Mouse (Mus musculus) gastrocnemius, postnatal 4 days (tissue): ENCODE data around the gene Plekho1. TPM values are rescaled to one million over a fixed set of nuclear protein-coding genes. Genes with fewer than 3 reads are reported as not detected.
"Not testable (repeated sequence)": the region's sequence is repeated elsewhere in the genome, so short reads cannot be mapped to it uniquely, and the experiment has no call there.

Experiments
- DNase-seq, 2 experiments: peaks; one replicate each; pipeline ENCODE4 v3.0.0; 2021 to 2022; ENCODE audit warnings: low spot score in 2 of 2, mixed read lengths in 2 of 2
- long read RNA-seq, 2 experiments: library from polyadenylated mRNA; stranded (forward); transcript quantifications; one replicate each; pipeline ENCODE4 v2.0.0; 2021
- total RNA-seq, 2 experiments: library from RNA; stranded (reverse); gene quantifications; 2 replicates each; pipeline ENCODE4 v1.2.3; 2021

Gene Plekho1
- total RNA-seq: 10 to 100 TPM; 94.2 to 97.4 TPM
- long read RNA-seq, experiment 1, transcript Plekho1-201 (6 exons, 1,931 nt): major isoform, 22 of 38 reads
- long read RNA-seq, experiment 1, partial matches to known transcripts: 1 of 38 reads
- long read RNA-seq, experiment 1, other reads (novel, unspliced or antisense): 11 of 38 reads
- long read RNA-seq, experiment 2, transcript Plekho1-201 (6 exons, 1,931 nt): major isoform, 19 of 28 reads
- long read RNA-seq, experiment 2, partial matches to known transcripts: 2 of 28 reads
- long read RNA-seq, experiment 2, other reads (novel, unspliced or antisense): 4 of 28 reads

DNA sequence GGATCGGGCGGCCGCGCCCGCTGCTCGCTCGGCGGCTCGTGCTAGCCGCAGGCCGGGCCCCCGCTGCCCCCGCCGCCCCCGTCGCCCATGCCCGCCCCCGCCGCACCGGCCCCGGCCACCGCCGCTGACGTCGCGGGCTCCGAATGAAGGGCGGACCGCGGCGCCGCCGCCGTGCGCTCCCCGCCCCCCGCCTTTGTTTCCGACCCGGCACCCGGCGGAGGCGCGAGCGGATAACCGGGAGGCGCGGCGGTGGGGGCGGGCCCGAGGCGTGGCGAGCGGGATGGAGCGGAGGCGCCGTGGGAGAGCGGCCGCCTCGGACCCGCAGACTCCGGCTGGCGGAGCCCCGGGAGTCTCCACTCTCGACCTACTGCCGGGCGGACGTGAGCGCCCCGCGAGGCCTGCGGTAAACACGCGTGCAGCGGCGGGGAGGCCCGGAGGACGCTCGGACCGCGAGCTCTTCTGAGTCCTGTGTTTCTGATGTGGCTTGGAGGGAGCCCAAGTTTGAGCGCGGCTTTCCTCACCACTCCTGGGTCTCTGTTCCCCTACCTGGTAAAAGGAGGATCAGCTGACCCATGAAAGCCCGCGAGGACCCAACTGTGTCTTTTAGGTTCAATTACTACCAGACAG lies at the start of gene Plekho1:
Gene Plekho1, minus strand, starts transcription at position 200 of the 627 bp plus-strand sequence.
- DNase-seq: peak; percentile 44 to 72

DNA sequence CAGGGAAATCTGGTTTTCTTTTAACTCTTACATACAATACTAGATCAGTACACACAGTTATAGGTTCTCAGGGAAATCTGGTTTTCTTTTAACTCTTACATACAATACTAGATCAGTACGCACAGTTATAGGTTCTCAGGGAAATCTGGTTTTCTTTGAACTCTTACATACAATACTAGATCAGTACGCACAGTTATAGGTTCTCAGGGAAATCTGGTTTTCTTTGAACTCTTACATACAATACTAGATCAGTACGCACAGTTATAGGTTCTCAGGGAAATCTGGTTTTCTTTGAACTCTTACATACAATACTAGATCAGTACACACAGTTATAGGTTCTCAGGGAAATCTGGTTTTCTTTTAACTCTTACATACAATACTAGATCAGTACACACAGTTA lies 48.8 kb upstream of the Plekho1 start:
- not testable (repeated sequence) for DNase-seq

DNA sequence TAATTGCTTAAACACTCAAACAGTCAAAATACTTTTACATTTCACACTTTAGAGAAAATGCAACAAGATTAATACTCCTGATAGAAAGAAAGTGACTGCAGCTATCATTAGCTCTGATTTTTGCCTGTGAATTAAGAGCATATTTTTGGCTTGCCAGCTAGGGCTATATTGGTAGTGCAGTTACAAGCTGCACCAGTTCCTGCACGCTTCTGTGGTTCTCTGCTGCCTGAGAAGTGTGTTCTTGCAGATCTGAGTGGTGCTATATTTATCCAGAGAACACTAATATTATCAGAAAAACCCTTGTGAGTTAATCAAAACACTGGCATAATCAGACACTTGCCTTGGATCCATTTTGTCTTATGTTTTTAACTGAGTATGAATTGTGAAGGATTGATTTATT lies 47.3 kb upstream of the Plekho1 start:
- DNase-seq: no peak

DNA sequence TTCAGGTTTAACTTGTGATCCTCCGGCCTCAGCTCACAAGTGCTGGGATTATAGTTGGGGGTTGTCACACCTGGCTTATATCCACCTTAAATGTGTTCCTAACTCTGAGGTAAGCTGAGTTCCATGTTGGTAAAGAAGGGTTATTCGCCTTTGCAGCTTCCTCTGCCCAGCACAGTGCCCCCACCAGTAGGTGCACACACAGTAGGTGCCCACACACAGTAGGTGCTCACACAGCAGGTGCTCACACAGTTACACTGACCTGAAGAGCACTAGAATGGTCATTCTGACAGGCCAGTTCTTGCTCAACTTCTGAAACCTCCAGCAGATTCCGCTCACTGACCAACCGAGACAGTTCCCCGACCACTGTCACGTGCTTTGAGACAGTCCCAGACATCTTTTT lies 45.3 kb upstream of the Plekho1 start:
- DNase-seq: no peak

DNA sequence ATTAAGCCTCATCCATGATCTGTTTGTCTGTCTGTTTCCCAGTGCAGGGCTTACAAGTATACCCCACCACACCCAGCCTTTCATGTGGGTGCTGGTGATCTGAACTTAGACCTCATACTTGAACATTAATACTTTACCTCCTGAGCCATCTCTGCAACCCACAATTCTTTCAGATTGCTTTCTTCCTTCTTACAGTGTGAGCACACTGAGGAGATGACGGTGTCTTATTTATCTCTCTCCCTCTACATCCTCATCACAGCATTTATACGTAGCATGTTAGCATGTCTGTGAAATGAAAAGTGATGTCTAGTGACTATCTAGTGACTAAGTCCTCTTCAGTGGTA lies 44.8 kb upstream of the Plekho1 start:
- no peak for DNase-seq

DNA sequence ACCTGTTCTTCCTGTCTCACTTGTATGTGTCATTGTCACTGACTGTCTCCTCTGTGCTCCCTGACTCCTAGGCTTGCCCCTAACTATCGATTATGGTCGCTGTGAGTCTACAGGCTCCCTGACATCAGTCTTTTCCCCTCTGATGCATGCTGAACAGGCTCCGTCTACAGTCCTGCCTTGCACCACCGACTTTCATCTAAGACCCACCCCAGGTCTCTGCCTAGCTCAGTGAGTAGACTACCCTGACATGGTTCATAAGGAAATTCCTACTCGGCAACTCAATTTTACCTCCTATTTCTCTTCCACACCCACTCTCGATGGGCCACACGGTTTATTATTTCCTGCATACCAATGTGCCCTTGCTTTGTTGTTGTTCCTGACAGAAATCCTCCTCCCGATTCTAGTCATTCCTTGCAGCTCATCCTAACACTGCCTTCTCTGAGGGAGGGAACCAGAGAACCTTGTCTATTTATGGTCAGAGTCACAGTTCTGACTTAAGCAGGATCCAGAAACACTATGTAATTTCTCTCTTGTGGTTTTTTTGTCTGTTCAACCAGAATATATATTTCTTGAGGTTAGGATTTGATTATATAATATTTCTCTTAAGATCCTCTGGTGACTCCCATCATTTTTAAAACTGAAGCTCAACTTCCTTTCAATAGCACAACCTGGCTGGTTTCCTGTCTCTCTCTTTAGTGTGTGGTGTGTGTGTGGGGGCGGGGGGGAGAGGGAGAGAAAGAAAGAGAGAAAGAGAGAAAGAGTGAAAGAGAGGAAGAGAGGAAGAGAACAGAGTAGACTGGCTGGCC lies 44.3 kb upstream of the Plekho1 start:
- DNase-seq: no peak

DNA sequence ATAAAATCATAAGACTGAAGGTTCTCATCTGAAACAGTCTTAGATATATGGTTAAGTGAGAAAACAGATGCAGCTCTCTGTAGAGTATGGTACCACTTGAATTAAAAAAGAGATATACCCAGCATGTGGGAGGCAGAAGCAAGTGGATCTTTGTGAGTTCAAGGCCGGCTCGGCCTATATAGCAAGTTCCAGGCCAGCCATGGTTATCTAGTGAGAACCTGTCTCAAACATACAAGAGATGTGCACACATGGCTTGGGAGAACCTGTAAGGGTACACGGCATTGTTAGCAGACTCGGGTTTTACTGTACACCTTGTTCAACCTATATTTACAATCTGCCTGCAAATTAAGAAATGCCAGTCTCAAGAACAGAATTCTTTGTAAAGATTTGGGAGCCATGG lies 43.0 kb upstream of the Plekho1 start:
- no peak for DNase-seq

DNA sequence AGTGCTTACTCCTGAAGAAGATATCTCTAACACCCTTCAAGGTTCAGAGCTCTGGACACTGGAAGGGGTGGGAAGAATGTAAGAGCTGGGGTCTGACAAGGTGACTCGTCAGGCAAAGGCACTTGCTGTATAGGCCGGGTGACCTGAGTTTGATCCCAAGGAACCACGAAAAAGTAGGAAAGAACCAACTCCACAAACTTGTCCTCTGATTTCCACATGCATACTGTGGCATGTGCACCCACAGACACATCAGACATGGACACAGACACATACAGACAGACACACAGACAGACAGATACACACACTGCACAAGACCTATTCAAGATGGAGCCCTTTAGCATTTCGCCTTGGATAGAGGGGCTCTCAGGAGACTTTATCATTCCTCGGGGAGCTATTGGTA lies 42.4 kb upstream of the Plekho1 start:
- DNase-seq: no peak

DNA sequence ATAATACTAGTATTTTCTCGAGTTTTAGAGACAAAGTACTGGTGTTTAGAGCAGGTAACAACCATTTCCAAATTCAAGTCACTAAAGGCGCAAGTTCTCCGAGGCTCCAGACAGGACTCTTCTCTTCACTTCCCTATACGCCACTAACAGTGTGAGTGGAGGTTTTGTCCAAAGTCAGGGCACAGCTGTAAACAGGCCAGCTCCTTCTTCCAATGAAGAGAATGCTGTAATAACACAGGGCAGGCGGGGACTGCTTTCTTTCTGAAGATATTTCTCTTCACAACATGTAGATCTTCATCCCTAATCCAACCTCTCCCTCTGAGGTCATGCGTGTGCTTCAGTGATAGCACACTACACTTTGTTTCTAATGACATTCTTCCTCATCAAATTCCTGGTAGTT lies 41.0 kb upstream of the Plekho1 start:
- no peak for DNase-seq

DNA sequence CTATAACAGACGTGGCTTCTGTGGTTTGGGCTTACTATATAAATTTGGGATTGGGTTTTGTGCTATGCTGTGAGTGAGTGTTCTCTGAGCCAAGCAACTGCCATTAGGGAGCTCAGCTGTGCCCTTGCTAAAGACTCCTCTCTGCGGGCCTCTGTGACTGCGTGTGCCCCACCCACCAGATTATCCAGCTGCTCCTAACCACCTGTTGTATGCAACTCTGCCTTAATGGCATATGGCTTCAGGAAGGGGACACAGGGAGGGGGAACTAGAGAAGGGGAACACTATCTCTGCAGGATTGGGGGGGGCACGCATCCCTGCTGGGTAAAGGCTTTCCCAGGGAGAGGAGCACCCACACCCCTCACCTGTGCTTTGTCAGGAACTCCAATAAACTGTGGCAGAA lies 37.2 kb upstream of the Plekho1 start:
- DNase-seq: no peak

DNA sequence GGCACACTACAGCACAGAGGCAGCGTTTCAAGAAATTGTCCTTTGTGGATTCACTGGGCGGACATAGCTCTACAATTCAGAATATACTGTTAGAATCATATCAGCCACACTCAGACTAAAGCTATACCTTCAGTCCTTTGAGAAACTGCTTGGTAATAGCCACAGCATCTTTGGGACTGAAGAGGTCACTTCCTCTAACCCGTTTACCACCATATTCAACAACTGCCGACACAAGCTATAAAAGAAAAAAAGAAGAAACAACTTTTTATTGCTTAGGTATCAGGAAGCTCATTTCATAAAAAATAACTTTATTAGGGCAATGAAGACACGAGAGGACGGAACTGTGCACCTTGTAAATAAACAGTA lies 36.8 kb upstream of the Plekho1 start:
- DNase-seq: no peak

DNA sequence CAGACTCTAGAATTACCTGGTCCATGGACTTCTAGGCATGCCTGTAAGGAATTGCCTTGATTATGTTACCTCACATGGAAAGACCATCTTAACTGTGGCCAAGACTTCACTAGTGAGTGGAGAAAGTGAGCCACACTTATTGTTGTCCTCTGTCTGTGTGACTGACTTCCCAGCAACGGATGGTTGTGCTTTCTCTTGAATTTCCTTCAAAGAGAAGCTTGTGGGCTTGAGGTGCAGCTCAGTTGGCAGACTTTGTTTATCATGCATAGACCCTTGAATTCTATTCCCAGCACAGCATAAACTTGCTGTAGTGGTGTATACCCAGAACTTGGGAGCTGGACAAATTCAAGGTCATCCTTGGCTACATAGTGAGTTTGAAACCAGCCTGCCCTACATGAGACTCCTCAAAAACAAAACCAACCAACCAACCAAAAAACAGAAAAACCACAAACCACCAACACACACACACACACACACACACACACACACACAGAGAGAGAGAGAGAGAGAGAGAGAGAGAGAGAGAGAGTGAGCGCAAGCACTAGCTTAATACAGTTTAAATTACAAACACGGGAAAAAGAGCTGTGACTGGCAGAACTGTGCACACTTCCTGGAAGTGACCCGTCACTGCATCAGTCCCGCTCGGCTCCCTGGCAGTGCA lies 36.3 kb upstream of the Plekho1 start:
- no peak for DNase-seq

DNA sequence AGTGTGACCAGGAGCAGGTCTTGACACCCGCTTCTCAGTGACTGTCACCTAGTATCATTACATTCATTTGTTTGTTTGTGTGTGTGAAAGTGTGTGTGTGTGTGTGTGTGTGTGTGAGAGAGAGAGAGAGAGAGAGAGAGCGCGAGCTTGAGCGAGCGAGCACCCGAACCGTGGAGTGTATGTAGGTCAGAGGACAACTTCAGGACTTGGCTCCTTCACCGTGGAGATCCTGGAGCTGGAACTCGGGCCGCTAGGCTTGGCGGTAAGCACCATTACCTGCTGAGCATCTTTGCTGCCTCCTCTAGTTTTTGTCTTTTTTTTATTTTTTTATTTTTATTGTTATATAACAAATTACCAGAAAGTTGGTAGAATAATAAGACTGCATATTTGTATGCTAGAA lies 34.0 kb upstream of the Plekho1 start:
- no peak for DNase-seq

DNA sequence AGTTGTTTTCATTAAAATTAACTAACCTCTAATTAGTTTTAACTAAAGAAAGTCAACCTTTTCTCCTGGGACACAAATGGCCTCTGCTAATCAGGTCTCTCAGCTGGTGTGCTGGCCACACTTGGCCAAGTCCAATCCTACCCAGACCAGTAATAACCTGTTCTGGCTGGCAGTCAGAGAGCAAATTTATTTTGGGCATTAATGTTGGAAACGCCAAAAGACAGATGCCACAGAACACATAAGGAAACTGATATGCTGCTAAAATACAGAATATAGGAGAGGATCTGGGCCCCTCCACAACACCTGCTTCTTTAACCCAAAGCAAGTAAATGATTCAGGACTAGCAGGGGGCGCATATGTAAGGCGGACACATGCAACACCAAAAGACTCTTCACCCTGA lies 33.5 kb upstream of the Plekho1 start:
- no peak for DNase-seq

DNA sequence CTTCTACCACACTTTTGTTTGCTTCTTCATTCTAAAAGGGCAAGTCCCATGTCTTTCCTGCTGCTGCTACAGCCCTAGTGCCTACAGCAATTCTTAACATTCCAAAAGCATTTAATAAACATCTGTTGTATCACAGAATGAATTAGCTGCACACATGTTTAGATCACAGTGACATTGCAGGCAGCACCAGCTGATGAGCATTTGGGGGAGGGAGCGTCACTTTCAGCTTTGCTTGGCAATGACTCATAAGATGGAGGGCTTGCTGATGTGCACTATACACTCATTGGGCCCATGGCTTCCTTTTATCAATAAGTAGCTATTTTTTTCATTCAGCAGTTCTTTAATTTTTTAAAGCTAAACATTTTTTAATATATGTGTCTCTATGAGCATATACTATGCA lies 32.1 kb upstream of the Plekho1 start:
- no peak for DNase-seq

DNA sequence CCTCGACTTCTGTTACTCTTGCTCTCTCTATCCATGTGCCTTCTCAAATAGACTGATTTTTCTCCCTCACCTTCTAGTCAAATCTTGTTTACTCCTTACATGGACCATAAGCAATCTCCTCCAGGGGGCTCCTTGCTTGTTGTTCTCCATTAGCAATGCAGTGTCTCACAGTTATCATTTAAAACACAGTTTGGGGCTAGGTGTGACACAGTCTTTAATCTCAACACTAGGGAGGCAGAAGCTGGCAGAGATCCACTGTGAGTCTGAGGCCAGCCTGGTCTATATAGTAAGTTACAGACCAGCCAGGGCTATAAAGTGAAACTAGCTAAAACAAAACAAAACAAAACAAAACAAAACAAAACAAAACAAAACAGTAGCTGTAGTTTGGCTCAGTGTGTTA lies 31.3 kb upstream of the Plekho1 start:
- no peak for DNase-seq

DNA sequence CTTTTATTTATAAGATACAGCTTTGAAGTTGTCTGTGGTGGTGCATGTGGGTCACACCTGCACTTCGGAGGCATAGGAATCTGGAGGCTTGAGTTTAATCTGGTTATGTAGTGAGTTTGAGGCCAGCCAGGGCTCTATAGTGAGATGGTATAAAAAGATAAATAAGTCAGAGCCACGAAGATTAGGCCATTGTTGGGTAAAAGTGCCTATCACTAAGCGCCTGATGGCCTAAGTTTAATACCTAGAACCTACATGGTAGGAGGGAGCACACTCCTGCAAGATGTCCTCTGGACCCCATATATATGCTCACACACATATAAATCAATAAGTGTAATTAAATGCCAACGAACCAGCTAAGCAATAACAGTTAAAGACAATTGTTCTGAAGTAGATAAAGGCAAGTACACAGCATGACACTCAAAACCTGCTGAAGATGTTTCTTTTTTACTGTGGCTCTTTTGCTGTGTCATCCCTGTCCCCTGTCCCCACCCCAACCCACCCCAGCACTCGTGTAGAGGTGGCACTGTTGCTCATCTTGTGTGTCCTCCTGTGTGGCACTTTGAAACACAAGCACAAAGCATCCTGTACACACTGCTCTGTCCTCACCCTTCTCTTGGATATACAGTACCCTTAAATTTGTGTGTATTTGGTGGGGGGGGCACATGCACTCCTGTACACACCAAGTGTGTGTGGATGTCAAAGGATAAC lies 25.8 kb upstream of the Plekho1 start:
- DNase-seq: no peak

DNA sequence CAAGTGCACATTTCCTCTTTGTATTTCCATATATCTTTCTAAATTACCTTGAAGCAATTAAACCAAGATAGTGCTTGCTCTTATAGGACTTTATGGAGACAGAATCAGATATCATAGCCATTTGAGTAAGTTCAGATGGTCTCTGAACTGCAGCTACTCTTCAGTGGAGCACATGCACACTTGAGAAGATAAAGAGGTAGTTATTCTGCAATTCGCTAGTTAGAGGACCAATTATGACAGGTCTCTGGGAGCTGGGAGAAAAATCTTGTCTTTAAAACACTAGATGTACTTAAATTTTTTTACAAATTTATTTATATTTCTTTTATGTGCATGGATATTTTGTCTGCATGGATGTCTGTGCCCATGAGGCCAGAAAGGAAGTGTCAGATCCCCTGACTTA lies 24.9 kb upstream of the Plekho1 start:
- DNase-seq: no peak

DNA sequence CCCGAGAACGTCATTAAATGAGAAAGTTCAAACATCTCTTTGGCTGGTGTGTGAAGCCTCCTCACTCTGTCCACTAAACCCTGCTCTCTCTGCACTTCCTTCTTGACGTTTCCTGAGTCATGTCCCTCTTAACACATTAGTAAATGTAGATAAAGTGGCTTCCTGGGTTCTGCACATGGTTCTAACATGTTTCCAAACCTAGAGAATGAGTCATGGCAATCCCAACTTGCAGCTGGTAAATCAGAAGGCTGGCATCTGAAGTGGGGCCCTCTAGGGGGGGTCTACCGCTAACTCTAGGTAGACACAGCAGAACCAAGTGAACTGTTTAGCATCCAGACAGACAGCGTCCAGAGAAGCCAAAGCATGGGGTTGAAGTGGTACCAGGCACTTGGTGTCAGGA lies 21.7 kb upstream of the Plekho1 start:
- no peak for DNase-seq

DNA sequence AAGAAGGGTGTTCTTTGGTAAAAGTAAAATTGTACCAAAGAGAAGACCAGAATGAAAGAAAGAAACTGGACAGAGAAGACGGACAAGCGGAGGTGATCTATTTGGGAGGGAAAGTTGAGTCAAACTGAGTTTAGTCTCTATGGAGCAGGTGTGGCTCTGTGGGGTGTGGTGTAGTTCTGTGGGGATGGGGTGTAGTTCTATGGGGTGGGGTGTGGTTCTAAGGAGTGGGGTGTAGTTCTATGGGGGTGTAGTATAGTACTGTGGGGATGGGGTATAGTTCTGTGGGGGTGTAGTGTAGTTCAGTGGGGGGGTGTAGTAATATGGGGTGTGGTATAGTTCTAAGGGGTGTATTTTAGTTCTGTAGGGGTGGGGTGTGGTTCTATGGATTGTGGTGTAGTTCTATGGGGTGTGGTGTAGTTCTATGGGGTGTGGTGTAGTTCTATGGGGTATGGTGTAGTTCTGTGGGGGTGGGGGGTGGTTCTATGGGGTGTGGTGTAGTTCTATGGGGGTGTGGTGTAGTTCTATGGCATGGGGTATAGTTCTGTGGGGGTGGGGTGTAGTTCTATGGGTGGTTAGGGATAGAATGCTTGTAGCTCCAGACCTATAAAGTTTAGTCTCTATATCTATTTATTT lies 20.6 kb upstream of the Plekho1 start:
- no peak for DNase-seq

DNA sequence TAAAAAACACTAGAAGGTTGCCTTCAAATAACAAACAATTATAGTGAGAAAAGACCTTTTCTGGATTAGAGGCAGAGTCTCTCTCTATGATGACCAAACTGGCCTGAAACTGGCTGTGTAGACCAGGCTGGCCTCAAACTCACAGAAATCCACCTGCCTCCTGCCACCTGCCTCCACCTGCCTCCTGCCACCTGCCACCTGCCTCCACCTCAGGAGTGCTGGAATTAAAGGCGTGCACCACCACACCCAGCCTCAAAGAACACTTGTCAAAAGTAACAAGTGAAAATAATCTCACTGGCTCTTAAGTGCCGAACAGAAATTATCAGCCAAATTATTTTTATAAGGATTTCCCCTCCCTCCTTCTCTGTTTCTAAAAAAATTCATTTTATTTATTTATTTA lies 19.9 kb upstream of the Plekho1 start:
- DNase-seq: no peak
